Mouse (Mus musculus) neutrophil, adult 5-6 weeks (primary cell): ENCODE data around the gene Sh3yl1. TPM values are rescaled to one million over a fixed set of nuclear protein-coding genes. Genes with fewer than 3 reads are reported as not detected.
A peak's percentile ranks its signal among the peaks of the same experiment; 100 is the strongest.

Experiments
- ATAC-seq: fragments of 151-379, 151-347 bp; 2 replicates; pipeline ENCODE4 v1.8.0; 2017; ENCODE audit warnings: mild to moderate bottlenecking, moderate TSS enrichment; ENCODE audit not compliant: insufficient number of reproducible peaks, poor library complexity, low FRiP score, severe bottlenecking; ENCODE audit errors: extremely low read depth
- total RNA-seq: library from RNA; stranded (forward); fragments of 200-1000 nt; gene quantifications from 2 replicates; pipeline ENCODE4 v1.2.3, GENCODE M21; 2017

Gene Sh3yl1
- total RNA-seq: 2.7 and 3.8 TPM in 2 replicates

DNA sequence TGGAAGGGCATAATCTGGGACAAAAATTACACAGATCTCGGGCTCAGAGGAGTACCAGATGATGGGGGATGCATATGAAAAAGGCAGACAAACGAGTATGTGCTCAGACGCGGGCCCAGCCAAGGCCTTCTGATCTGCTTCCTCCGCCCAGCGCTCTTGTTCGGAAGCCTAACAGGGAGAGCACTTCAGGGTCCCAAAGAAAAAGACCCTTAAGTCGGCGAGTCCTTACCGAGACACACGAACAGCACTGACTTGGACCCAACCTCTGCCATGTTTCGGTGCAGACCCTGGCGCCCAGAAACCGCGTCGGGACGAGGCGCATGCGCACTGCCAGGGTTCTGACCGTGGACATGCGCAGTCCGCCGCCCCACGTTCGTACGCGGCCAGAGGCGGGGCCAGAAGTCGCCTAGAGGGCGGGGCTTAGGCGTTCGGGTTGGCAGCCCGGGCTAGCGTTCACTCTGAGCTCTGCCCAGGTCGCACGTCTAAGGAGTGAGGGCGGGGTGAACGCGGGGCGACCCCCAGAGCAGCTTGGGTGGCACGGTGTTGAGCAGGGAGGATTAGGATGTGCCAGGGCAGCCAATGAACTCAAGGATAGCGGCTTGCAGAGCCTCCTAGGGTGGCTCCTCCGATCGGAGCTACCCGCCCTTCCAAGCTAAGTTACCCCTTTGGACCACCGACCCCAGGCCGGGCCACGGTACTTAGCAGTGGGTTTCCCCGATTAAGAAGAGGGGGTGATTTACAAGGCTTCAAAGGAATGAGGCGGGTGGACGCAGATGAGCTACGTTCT is at the start of gene Sh3yl1, which contains the start of gene Acp1:
Gene Sh3yl1, plus strand, starts transcription at position 408 of the 787 bp plus-strand sequence.
Gene Acp1, minus strand, starts transcription at position 329 of the 787 bp plus-strand sequence.
- ATAC-seq: peak; percentile 94

DNA sequence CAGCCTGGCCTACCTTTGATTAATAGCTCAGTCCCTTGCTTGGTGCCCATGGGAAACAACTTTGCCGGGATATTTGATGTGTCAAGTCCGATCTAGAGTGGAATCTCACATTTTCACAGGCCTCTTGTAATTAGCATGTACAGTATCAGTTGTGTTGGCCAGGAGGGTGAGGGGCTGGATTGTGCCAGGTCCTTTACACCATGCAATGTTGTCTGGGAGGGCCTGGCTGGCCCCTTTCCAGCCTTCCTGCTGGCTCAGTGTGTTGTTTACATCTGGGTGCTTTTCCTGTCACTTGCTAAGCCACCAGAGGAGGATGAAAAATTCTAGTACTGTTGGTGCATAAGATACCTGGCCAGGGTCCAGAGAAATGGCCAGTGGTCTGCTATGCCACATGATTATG is 47.1 kb upstream of the Sh3yl1 start:
- ATAC-seq: no peak

DNA sequence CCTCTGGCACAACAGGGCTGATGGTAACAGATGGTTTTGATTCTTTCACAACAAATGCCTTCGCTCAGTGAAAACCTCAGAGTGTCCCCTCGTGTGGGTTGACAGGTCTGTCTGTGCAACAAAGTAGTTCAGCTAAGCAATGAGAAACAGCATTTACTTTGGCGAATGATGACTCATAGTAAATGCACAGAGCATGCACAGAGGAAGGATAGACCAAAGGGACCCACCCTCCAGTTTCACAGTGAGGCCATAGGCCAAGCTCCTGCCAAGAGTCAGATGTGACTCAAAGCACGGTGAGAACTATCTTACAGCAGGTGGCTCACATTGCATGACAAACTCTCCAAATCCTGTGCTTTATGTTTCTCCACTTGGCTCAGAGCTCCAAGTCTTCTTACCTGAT is 45.7 kb upstream of the Sh3yl1 start:
- no peak for ATAC-seq

DNA sequence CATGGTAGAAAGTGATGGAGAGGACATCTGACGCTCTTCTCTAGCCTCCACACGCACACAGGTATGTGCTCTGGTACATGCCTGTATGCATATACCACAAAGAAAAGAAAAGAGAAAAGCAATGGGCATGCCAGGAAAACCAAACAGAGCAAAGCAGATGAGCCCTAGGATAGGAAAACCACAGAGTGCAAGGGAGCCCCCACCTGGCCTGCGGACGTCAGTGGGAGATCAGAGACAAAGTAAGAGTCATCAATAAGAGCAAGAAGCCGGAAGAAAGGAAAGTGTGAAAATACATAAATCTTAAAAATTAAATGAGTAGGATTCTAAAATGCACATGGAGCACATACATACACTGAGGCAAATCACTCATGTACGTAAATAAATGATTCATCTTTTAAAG is 32.0 kb upstream of the Sh3yl1 start:
- no peak for ATAC-seq

DNA sequence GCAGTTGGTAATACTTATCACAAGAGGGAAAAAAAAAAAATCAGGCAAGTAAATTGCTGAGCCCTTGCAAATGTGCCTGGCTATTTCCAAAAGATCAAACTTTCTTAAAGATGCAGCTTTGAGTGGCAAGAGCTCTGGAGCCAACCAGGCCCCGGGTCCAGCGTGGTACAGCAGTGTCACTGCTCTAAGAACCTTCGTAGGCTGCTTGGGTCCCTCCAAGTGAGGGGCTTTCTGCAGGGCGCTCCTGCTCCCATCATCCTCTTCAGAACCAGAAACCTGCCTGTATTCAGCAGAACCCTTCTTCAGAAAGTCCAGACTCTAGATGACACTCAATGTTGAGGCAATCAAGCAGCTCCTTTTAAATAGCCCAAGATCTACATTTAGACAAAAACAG is 27.9 kb upstream of the Sh3yl1 start:
- no peak for ATAC-seq

DNA sequence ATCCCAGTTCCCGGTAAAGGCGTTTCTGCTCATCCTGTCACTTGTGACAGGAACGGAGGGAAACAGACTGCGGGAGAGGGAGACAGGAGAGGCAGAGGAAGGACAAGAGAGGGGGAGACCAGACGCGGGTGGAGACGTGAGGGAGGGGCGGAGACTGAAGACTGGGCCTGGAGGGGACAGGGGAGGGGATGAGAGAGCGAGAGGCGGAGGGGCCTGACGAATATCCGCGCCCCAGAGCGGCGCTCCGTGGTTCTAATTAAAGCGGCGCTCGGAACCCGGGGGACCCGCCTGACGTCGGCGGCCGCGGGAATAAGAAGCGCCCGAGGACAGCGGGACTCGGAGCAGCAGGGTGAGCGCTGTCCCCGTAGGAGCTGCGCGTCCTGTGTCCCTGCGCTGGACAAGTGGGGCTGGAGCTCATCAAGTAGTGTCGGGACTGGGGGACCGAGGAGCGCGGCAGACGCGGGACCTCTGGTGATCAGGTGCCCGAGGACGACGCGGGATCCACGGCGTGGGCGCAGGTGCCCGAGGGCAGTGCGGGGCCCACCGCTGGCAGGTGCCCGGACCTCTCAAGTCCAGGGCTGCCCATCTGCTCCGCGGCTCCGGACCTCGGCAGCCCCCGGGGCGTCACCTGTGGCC is 27.4 kb upstream of the Sh3yl1 start, which contains the start of gene Alkal2:
Gene Alkal2, plus strand, starts transcription at position 337 of the 636 bp plus-strand sequence.
- ATAC-seq: no peak

DNA sequence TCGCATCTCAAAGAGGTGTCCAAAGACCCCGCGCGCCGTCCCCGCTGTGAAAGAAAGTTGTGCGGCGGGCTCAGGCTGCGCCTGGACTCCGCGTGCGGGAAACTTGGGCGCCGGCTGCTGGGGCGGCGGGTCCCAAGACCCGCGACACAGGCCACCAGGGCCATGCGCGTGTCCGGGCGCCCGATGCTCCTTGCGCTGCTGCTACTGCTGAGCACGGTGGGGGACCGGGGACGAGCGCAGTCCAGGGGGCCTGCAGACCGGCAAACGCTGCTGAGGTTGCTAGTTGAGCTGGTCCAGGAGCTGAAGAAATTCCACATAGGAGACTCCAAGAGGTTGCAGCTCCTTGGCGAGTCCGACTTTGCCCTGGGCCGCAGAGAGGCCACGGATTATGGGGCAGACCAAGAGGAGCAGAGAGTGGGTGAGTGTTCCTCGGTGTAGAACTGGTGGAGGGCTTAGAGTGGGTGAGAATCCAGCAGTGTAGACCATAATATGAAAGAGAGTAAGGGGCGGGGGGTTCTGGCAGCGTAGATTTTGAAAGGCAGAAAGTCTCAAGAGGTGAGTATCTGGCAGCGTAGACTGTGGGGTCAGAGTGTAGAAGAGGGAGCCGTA is 26.7 kb upstream of the Sh3yl1 start:
- no peak for ATAC-seq

DNA sequence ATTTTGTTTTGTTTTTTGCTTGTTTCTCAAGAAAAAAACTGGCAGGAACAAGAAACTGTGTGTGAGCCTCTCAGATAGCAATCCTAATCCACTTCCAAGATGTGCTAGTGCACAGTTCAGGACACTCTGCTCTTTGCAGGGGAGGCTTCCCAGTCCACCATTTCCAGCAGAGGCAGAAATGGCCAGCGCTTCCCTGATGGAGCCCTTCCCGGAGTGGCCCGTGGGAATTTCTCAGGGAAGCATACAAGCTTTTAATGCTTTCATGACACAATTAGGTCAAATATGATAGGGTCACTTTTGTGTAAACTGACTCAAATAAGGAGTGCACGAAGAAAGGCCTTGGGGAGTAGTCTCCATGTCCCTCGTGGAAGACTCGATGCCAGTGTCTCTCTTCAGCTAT is 25.6 kb upstream of the Sh3yl1 start:
- no peak for ATAC-seq

DNA sequence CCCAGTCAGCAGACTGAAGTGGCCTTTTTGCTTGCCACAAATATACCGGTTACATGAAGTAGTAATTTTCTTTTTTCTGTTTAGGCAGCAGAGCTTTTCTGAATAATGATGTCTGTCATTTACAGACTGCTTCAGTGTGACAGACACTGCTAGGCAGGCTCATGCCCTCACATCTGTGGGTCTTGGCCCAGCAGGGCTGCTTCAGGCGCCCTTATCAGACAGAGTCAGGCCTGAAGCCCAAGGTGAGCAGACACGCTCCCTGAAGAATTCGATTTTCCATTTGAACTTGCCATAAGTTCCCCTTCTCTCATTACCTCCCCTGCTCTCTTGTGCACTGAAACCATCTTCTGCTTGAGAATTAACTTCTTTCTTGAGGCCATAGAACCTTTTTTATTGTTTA is 23.5 kb upstream of the Sh3yl1 start:
- no peak for ATAC-seq

DNA sequence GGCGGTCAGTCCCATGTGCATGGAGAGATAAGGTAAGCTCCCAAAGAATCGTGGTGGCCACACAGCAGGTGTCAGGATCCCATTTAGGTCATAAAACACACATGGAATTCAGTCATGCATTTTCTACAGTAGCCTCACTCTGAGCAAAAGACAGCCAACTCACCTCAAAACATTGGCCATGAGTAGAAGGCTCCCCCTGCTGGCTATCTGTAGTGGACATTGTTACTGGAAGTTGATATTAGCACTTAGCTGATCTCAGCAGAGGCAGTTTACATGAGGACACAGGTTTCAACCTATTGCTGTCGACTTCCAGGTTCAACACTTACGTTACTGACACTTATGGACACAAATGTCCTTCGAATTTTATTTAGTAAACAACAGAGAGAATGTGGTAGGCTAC is 21.4 kb upstream of the Sh3yl1 start:
- no peak for ATAC-seq

DNA sequence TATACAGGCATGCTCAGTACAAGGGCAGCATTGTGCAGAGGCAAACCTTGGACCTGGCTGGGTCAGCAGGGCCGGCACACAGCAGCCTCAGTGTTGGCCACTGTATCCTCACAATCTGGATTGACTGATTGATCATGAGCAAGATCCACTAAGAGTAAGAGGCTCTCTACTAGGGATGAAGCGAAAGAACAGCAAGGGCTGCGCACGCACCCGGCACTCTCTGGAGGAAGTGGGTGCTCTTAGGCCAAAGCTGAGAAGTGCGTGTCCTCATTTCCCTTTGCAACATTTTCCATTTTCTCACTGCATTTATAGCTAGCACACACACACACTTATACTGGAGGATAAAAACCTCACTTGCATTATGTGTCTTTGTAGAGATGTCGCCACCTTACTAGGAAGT is 20.0 kb upstream of the Sh3yl1 start:
- no peak for ATAC-seq

DNA sequence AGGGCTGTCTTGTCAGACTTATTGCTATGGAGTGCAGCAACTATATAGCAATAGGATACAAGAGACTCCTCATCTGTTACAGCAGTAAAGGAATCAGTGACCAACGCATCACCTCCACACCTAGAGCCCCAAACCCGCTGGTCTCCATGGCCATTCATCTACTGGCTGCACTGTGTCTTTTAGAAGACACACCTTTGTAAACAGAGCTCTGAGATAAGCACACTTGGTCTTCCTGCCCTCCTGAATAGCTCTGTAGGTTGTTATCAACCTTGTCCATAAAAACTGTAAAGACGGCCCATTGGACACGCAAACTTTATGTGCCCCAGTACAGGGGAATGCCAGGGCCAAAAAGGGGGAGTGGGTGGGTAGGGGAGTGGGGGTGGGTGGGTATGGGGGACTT is 14.4 kb upstream of the Sh3yl1 start:
- no peak for ATAC-seq

DNA sequence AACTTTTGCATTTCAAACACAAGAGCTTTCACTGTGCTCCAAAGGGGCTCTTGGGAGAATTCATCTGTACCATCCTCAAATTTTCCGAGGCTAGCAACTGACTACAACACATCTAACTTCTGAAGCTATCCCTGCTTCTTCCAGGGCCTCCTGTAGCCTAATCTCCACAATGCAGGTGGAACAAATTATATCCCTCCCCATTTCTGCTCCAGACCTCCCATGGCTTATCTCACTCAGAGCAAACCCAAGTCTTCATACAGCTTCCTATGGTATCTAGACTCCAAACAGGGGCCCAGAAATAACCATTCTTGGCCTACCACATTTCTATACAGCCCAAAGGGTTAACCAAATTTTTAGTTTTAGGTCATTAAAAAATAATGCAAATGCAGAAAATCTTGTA is 2.8 kb upstream of the Sh3yl1 start:
- ATAC-seq: no peak

DNA sequence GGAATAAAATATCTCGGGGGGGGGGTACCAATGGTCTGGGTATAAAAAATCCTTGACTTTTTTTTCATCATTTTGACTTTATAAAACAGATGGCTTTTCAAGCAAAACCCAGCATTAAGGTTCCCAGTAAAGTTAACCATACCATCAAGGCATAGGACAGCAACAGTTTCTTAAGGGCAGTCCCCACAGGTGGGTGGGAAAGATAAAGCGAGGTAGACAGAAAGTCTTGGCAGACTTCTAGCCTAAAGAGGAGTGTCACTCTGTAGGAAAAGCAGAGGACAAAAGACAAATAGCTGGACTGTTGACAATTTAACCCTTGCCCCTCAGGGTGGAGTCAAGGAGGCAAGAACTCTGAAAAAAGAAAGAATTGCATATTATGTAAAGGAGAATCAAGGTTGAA is 1.6 kb upstream of the Sh3yl1 start:
- ATAC-seq: no peak

DNA sequence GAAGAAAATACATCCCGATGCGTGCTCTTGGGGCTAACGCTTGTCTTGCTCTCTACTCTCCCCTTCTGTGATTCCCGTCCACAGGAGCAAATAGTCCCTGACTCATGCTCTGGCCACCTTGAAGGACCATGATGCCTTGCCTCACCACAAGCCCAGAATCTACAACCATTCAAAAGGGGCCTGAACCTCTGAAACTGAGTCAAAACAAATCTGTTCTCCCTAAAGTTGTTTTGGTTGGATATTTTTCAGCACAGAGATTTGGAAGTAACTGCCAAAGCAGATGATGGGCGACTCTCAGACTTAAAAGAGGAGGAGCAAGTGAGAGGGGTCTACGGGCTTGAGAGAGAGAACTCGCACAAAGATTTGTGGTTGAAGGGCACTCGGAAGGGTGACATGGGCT is 608 bp upstream of the Sh3yl1 start:
- ATAC-seq: no peak

DNA sequence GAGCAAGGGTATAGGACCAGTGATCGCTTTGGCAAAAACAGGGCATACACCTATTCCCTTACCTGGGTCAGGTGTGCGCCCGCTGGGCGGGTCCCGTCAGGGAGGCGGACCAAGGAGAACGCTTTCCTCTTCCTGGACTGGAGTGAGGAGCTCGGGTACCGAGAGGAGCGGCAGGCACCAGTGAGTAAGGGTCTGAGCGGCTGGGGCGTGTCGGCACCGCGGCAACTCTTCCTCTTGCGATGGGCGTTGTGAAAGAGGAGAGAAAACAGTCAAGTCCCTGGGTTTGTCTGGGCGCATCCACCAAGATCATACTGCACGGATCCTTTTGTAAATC is 547 bp downstream of the Sh3yl1 start:
- ATAC-seq: peak; percentile 24; the same call in 1 of the 2 replicates

DNA sequence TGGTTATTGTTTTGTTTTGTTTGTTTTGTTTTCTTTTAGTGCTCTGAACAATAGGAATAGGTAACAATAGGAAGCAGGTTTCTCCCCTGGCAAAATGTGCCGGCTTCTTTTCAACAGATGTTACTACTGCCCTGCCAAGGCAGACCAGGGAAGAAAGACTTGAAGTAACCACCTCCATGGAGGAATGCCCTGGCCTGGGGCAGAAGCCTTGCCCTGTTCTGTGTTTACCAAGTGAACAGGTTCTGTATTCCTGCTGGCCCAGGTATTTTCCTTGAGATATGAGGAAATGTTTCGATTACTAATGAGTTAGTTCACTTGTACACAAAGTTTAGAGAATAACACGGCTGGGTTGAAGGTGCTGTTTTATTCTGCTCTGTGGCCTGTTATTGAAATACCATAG is 1.4 kb downstream of the Sh3yl1 start:
- ATAC-seq: no peak

DNA sequence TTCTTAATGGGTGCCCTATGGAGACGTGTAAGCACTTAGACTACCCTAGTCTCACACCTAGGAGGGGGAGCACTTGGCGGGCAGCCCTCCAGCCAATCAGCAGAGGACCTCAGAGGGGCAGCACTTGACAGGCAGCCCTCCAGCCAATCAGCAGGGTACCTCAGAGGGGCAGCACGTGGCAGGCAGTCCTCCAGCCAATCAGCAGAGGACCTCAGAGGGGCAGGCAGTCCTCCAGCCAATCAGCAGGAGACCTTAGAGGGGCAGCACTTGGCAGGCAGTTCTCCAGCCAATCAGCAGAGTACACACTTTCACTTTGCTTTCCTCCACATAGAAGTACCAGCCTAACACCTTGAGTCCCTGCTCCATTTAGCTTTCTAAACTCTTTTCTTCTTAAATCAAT is 10.9 kb downstream of the Sh3yl1 start:
- ATAC-seq: no peak

DNA sequence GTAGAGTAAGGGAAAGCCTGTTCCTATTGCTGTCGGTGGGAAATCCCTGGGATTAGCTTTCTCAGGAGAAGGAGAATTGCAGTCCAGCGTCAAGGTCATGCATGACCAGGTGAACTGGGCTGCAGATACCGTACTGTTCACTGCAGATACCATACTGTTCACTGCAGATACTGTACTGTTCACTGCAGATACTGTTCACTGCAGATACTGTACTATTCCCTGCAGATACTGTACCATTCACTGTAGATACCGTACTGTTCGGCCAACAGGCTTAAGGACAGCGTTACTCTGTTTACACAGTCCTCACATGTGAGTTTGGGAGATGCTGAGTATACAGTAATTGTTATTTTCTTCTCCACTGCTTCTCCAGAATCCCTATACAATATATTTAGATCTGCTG is 16.7 kb downstream of the Sh3yl1 start:
- no peak for ATAC-seq

DNA sequence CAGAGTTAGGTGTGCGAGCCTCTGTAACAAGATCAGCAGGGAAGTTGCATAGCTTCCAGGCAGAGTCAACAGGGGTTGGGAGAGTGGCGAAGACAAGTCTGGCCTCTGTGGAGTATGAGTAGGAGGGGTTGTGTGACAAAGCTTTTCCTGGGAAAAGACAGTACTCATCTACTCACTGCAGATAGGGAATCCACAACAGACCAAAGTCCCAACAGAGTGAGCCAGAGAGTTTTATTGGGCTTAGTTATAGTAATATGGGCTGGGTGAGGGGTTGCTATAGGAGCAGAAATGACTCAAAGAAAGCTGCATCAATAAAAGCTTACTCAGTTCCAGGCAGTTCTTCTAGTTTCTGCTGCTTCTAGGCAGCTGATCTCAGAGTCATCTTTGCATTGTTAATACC is 21.8 kb downstream of the Sh3yl1 start:
- no peak for ATAC-seq
